Mouse (Mus musculus) bone marrow macrophage, adult 2 months (primary cell): ENCODE measurements around the gene Btbd7.

ENCODE experiments used
- CTCF ChIP-seq: IDR thresholded peaks from 2 replicates; pipeline ENCODE4 v1.5.1; 2012; ENCODE audit warnings: low read depth, mild to moderate bottlenecking, low read length, moderate library complexity
- POLR2A ChIP-seq: IDR thresholded peaks from 2 replicates; pipeline ENCODE4 v1.6.1; 2012; ENCODE audit warnings: mild to moderate bottlenecking, low read depth, low read length, borderline replicate concordance

GRCm38 (mm10) chr12:102878901-102879300 lies 630 bp upstream of the Btbd7 start:
- TF ChIP-seq POLR2A (no peak), CTCF (no peak)
